Mouse (Mus musculus) testis, adult 2 months (tissue): ENCODE measurements around the gene Pcbp4.

Experiments used
- CTCF ChIP-seq: fragments of 200-500 bp; IDR thresholded peaks from 2 replicates; pipeline ENCODE4 v1.5.1; 2012; ENCODE audit warnings: low read depth, mild to moderate bottlenecking, inconsistent platforms, low read length, moderate library complexity; ENCODE audit not compliant: control insufficient read depth, insufficient read depth, insufficient replicate concordance
- POLR2A ChIP-seq: fragments of 200-500 bp; IDR thresholded peaks from 2 replicates; pipeline ENCODE4 v1.6.1; 2012; ENCODE audit warnings: low read depth, mild to moderate bottlenecking, inconsistent platforms, low read length, moderate library complexity; ENCODE audit not compliant: control insufficient read depth

DNA sequence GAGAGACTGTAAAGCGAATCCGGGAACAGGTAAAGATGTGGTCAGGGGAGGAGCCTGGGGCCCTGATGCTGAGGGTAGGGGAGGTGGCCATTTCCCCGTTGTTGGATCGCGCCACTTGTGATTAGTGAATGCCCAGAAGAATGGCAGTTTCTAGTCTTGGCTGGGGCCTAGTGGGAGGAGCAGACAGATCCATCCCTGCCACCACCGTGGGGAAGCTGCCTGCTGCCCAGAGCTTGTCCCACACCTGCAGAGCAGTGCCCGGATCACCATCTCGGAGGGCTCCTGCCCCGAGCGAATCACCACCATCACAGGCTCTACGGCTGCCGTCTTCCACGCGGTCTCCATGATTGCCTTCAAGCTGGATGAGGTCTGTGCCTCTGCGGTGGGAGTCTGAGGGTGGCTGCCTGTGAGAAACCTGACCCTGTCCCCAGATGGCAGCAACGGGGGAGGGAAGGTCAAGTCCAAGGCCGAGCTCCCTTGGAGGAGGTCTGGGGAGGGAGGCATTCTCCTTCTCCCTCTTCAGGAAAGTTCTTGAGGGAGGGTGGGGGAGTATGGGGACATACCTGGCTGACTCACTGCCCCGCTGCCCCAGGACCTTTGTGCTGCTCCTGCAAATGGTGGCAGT lies 7.4 kb downstream of the Pcbp4 start:
- TF ChIP-seq POLR2A (no peak), CTCF (no peak)
